Mouse (Mus musculus) olfactory bulb, adult 2 months (tissue): ENCODE measurements around the gene Polg.

Source experiments
- CTCF ChIP-seq: fragments of 200-500 bp; IDR thresholded peaks from 2 replicates; pipeline ENCODE4 v1.5.1; 2012; ENCODE audit warnings: low read depth, mild to moderate bottlenecking, low read length, moderate library complexity; ENCODE audit not compliant: insufficient read depth
- POLR2A ChIP-seq: fragments of 200-500 bp; IDR thresholded peaks from 2 replicates; pipeline ENCODE4 v1.6.1; 2012; ENCODE audit warnings: mild to moderate bottlenecking, low read depth, low read length, moderate library complexity; ENCODE audit not compliant: insufficient read depth

DNA sequence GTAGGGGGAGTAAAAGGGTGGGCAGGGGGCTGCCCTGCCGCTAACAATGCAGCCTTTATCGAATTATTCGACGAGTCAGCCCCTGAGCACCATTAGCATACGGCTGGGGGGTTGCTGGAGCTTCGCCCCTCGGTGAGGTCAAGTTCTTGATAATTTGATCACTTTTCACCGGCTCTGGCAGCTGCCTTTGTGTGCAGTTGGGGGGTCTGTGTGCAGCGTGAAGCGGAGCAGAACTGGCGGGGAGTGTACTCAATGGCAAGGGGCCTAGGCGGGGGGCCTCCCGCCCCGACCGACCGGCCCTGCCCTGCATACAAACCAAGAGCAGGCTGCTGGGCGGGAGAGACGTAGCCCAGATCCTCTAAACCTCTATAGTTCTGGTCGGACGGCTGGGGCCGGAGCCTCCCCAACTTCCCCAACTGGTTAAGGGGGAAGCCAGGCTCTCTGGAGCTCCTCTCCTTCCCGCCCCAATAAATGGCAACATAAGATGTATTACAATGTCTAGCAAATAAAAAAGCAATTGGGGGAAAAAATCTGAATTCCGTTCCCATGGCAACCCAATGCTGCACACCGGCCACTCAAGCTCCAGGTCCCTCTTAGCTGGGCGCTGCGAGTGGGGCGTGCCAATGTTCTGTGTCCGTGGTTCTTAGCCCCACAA is 39.8 kb upstream of the Polg start:
- no peak for TF ChIP-seq POLR2A
- TF ChIP-seq CTCF, result no peak
